Mouse (Mus musculus) liver, embryonic 16.5 days (tissue): ENCODE results near the gene A830018L16Rik. TPM values are rescaled to one million over a fixed set of nuclear protein-coding genes. Genes with fewer than 3 reads are reported as not detected.

ENCODE experiments used
- ATAC-seq: fragments of 200-750 bp; cut with Nextera tagmentation; 2 replicates; pipeline ENCODE4 v1.8.0; 2017; ENCODE audit warnings: low read depth, mild to moderate bottlenecking, moderate number of reproducible peaks, moderate library complexity
- H3K27ac ChIP-seq: fragments of 300-500 bp; sonication (generic); 2 replicates; pipeline ENCODE4 v1.5.1; 2014; ENCODE audit warnings: mild to moderate bottlenecking, low read length
- H3K27me3 ChIP-seq: fragments of 300-500 bp; sonication (generic); 2 replicates; pipeline ENCODE4 v1.6.1; 2014; ENCODE audit warnings: low read depth, low read length, mixed read lengths; ENCODE audit not compliant: control insufficient read depth, insufficient read depth
- H3K36me3 ChIP-seq: fragments of 300-500 bp; sonication (generic); 2 replicates; pipeline ENCODE4 v1.6.1; 2014; ENCODE audit warnings: mild to moderate bottlenecking; ENCODE audit not compliant: control insufficient read depth, insufficient read depth
- H3K4me1 ChIP-seq: fragments of 300-500 bp; sonication (generic); 2 replicates; pipeline ENCODE4 v1.6.1; 2014; ENCODE audit warnings: low read depth, low read length, mixed read lengths; ENCODE audit not compliant: control insufficient read depth
- H3K4me2 ChIP-seq: fragments of 300-500 bp; sonication (generic); 2 replicates; pipeline ENCODE4 v1.6.1; 2014; ENCODE audit warnings: low read depth, low read length, mixed read lengths
- H3K4me3 ChIP-seq: fragments of 300-500 bp; sonication (generic); 2 replicates; pipeline ENCODE4 v1.5.1; 2014; ENCODE audit warnings: low read depth, mild to moderate bottlenecking, low read length
- H3K9ac ChIP-seq: fragments of 300-500 bp; sonication (generic); 2 replicates; pipeline ENCODE4 v1.6.1; 2014; ENCODE audit warnings: low read depth, low read length
- H3K9me3 ChIP-seq: fragments of 300-500 bp; sonication (generic); replicated peaks from 2 replicates; pipeline ENCODE4 v1.6.1; 2016; ENCODE audit warnings: low read length; ENCODE audit not compliant: control insufficient read depth
- WGBS: fragments of 180-500 bp; shearing (Covaris S2); extraction: QIAGEN DNeasy Blood & Tissue Kit; methylation state at CpG from one replicate; pipeline ENCODE4 v1.1.7; 2014; ENCODE audit not compliant: insufficient replicate concordance; 5-methylcytosine and 5-hydroxymethylcytosine counted together
- polyA plus RNA-seq: library from polyadenylated mRNA; unstranded; fragments of >200 nt; fragmentation: Nextera tagmentation; extraction: Ambion mirVana; gene quantifications from 2 replicates; pipeline ENCODE4 v1.2.1, GENCODE M21; 2015

Gene A830018L16Rik
- polyA plus RNA-seq, 1 experiment from 2014 or later = not detected

GRCm38 (mm10) chr1:11748424-11748823 lies 334.5 kb downstream of the A830018L16Rik start:
- Histone ChIP-seq H3K9ac (no peak overlapping the region), H3K4me3 (no peak overlapping the region), H3K36me3 (no peaks in the 10 kb centered on the region), H3K9me3 (no peaks in the 10 kb centered on the region), H3K27ac (no peak overlapping the region), H3K4me2 (no peak overlapping the region), H3K27me3 (no peaks in the 10 kb centered on the region), H3K4me1 (no peaks in the 10 kb centered on the region)
- WGBS = 41% methylated on average over 2 of the region's 2 CpGs
- no peak for ATAC-seq

GRCm38 (mm10) chr1:11750065-11750464 lies 336.2 kb downstream of the A830018L16Rik start:
- no peak for ATAC-seq
- Histone ChIP-seq H3K4me1 (no peaks in the 10 kb centered on the region), H3K9me3 (no peaks in the 10 kb centered on the region), H3K27me3 (no peaks in the 10 kb centered on the region), H3K4me2 (no peak overlapping the region), H3K9ac (no peak overlapping the region), H3K27ac (no peak overlapping the region), H3K36me3 (no peaks in the 10 kb centered on the region), H3K4me3 (no peak overlapping the region)

- no peak overlapping the region for H3K4me3 ChIP-seq
- WGBS = 59% methylated on average over 2 of the region's 2 CpGs
- H3K36me3 ChIP-seq = no peaks in the 10 kb centered on the region
- no peak overlapping the region for H3K4me2 ChIP-seq
- H3K27ac ChIP-seq = no peak overlapping the region
- ATAC-seq = no peak
- H3K4me1 ChIP-seq = no peaks in the 10 kb centered on the region
- H3K9ac ChIP-seq = no peak overlapping the region
- H3K27me3 ChIP-seq = no peaks in the 10 kb centered on the region
- H3K9me3 ChIP-seq = no peaks in the 10 kb centered on the region
Measured at GRCm38 (mm10) chr1:11750607-11751006, 336.7 kb downstream of the A830018L16Rik start.

GRCm38 (mm10) chr1:11751996-11752395 lies 338.1 kb downstream of the A830018L16Rik start:
- H3K27ac ChIP-seq = no peak overlapping the region
- H3K4me2 ChIP-seq = no peak overlapping the region
- H3K9ac ChIP-seq = no peak overlapping the region
- no peaks in the 10 kb centered on the region for H3K4me1 ChIP-seq
- no peaks in the 10 kb centered on the region for H3K36me3 ChIP-seq
- no peaks in the 10 kb centered on the region for H3K27me3 ChIP-seq
- no peak for ATAC-seq
- no peak overlapping the region for H3K4me3 ChIP-seq
- no peaks in the 10 kb centered on the region for H3K9me3 ChIP-seq

- no peaks in the 10 kb centered on the region for H3K4me1 ChIP-seq
- no peak for ATAC-seq
- H3K27me3 ChIP-seq = no peaks in the 10 kb centered on the region
- whole genome bisulfite sequencing = 44% methylated on average over 1 of the region's 1 CpGs
- H3K9ac ChIP-seq = no peak overlapping the region
- H3K9me3 ChIP-seq = no peaks in the 10 kb centered on the region
- no peak overlapping the region for H3K4me2 ChIP-seq
- H3K27ac ChIP-seq = no peak overlapping the region
- no peak overlapping the region for H3K4me3 ChIP-seq
- no peaks in the 10 kb centered on the region for H3K36me3 ChIP-seq
Measured at GRCm38 (mm10) chr1:11788264-11788663, 374.4 kb downstream of the A830018L16Rik start.

GRCm38 (mm10) chr1:11792820-11793219 lies 378.9 kb downstream of the A830018L16Rik start:
- H3K27me3 ChIP-seq = no peaks in the 10 kb centered on the region
- no peak overlapping the region for H3K27ac ChIP-seq
- H3K4me2 ChIP-seq = no peak overlapping the region
- H3K4me3 ChIP-seq = no peak overlapping the region
- H3K36me3 ChIP-seq = no peaks in the 10 kb centered on the region
- H3K9ac ChIP-seq = no peak overlapping the region
- ATAC-seq = no peak
- no peaks in the 10 kb centered on the region for H3K9me3 ChIP-seq
- WGBS = 49% methylated on average over 2 of the region's 2 CpGs
- H3K4me1 ChIP-seq = no peaks in the 10 kb centered on the region

- Histone ChIP-seq H3K27me3 (no peaks in the 10 kb centered on the region), H3K9me3 (no peaks in the 10 kb centered on the region), H3K4me3 (no peak overlapping the region), H3K27ac (no peak overlapping the region), H3K4me2 (no peak overlapping the region), H3K9ac (no peak overlapping the region), H3K36me3 (no peaks in the 10 kb centered on the region), H3K4me1 (no peaks in the 10 kb centered on the region)
- 48% methylated on average over 2 of the region's 2 CpGs for WGBS
- no peak for ATAC-seq
Measured at GRCm38 (mm10) chr1:11795666-11796065, 381.8 kb downstream of the A830018L16Rik start.

- no peak overlapping the region for H3K4me2 ChIP-seq
- H3K9me3 ChIP-seq = no peaks in the 10 kb centered on the region
- no peak overlapping the region for H3K9ac ChIP-seq
- H3K27me3 ChIP-seq = no peaks in the 10 kb centered on the region
- H3K27ac ChIP-seq = no peak overlapping the region
- no peak overlapping the region for H3K4me3 ChIP-seq
- ATAC-seq = no peak
- H3K36me3 ChIP-seq = no peaks in the 10 kb centered on the region
- 60% methylated on average over 4 of the region's 4 CpGs for WGBS
- H3K4me1 ChIP-seq = no peaks in the 10 kb centered on the region
Measured at GRCm38 (mm10) chr1:11872847-11873246, 458.9 kb downstream of the A830018L16Rik start.

GRCm38 (mm10) chr1:11873573-11873972 lies 459.7 kb downstream of the A830018L16Rik start:
- H3K9me3 ChIP-seq = no peaks in the 10 kb centered on the region
- no peak overlapping the region for H3K9ac ChIP-seq
- no peaks in the 10 kb centered on the region for H3K4me1 ChIP-seq
- H3K36me3 ChIP-seq = no peaks in the 10 kb centered on the region
- H3K4me3 ChIP-seq = no peak overlapping the region
- 56% methylated on average over 1 of the region's 1 CpGs for WGBS
- no peaks in the 10 kb centered on the region for H3K27me3 ChIP-seq
- no peak overlapping the region for H3K27ac ChIP-seq
- no peak for ATAC-seq
- H3K4me2 ChIP-seq = no peak overlapping the region

GRCm38 (mm10) chr1:11881706-11882105 lies 467.8 kb downstream of the A830018L16Rik start:
- no peak overlapping the region for H3K4me3 ChIP-seq
- H3K27ac ChIP-seq = no peak overlapping the region
- no peaks in the 10 kb centered on the region for H3K36me3 ChIP-seq
- WGBS = 10% methylated on average over 2 of the region's 2 CpGs
- H3K4me1 ChIP-seq = no peaks in the 10 kb centered on the region
- no peak overlapping the region for H3K4me2 ChIP-seq
- no peaks in the 10 kb centered on the region for H3K27me3 ChIP-seq
- H3K9ac ChIP-seq = no peak overlapping the region
- no peak for ATAC-seq
- no peaks in the 10 kb centered on the region for H3K9me3 ChIP-seq
